Mouse (Mus musculus) kidney, embryonic 14.5 days (tissue): Measurements from ENCODE around the gene Tspoap1. TPM values are rescaled to one million over a fixed set of nuclear protein-coding genes. Genes with fewer than 3 reads are reported as not detected.

Experiments
- ATAC-seq: fragments of 200-750 bp; cut with Nextera tagmentation; 2 replicates; pipeline ENCODE4 v1.8.0; 2017; ENCODE audit warnings: moderate number of reproducible peaks, mild to moderate bottlenecking, moderate TSS enrichment, moderate library complexity; ENCODE audit not compliant: low FRiP score, low TSS enrichment
- H3K27ac ChIP-seq: fragments of 300-500 bp; sonication (generic); 2 replicates; pipeline ENCODE4 v1.5.1; 2014; ENCODE audit warnings: low read depth, mild to moderate bottlenecking, low read length, moderate library complexity, mixed read lengths
- H3K27me3 ChIP-seq: fragments of 300-500 bp; sonication (generic); 2 replicates; pipeline ENCODE4 v1.6.1; 2014; ENCODE audit warnings: mild to moderate bottlenecking, low read length; ENCODE audit not compliant: control insufficient read depth, insufficient read depth
- H3K36me3 ChIP-seq: fragments of 300-500 bp; sonication (generic); 2 replicates; pipeline ENCODE4 v1.6.1; 2014; ENCODE audit warnings: low read length, mixed read lengths; ENCODE audit not compliant: control insufficient read depth, insufficient read depth
- H3K4me1 ChIP-seq: fragments of 300-500 bp; sonication (generic); 2 replicates; pipeline ENCODE4 v1.6.1; 2014; ENCODE audit warnings: low read length, mixed read lengths; ENCODE audit not compliant: control insufficient read depth, insufficient read depth
- H3K4me2 ChIP-seq: fragments of 300-500 bp; sonication (generic); replicated peaks from 2 replicates; pipeline ENCODE4 v1.6.1; 2014; ENCODE audit warnings: low read depth, mild to moderate bottlenecking, low read length
- H3K4me3 ChIP-seq: fragments of 300-500 bp; sonication (generic); 2 replicates; pipeline ENCODE4 v1.5.1; 2014; ENCODE audit warnings: mild to moderate bottlenecking, low read length
- H3K9ac ChIP-seq: fragments of 300-500 bp; sonication (generic); 2 replicates; pipeline ENCODE4 v1.6.1; 2014; ENCODE audit warnings: low read depth, mild to moderate bottlenecking, low read length, moderate library complexity
- H3K9me3 ChIP-seq: fragments of 300-500 bp; sonication (generic); 2 replicates; pipeline ENCODE4 v1.6.1; 2016; ENCODE audit warnings: low read length; ENCODE audit not compliant: control insufficient read depth
- WGBS: fragments of 180-500 bp; shearing (Covaris S2); extraction: QIAGEN DNeasy Blood & Tissue Kit; methylation state at CpG from one replicate; pipeline ENCODE4 v1.1.7; 2014; 5-methylcytosine and 5-hydroxymethylcytosine counted together
- polyA plus RNA-seq: library from polyadenylated mRNA; unstranded; fragments of >200 nt; fragmentation: Nextera tagmentation; extraction: Ambion mirVana; gene quantifications from 2 replicates; pipeline ENCODE4 v1.2.1, GENCODE M21; 2014

The Tspoap1 gene
- polyA plus RNA-seq, 1 experiment from 2014 or later: 4.2 TPM

GRCm38 (mm10) chr11:87736647-87737134 lies 23.6 kb upstream of the Tspoap1 start:
- Histone ChIP-seq H3K36me3 (peaks cover 21% of the 10 kb centered on the region), H3K27me3 (0 out of 2 replicates have a peak, but pooled peaks cover 3% of the 10 kb centered on the region), H3K4me2 (peak overlapping the region; percentile 86), H3K9ac (peak overlapping the region; percentile 84), H3K9me3 (no peaks in the 10 kb centered on the region), H3K27ac (peak overlapping the region; percentile 81; the same call in 1 of the 2 replicates), H3K4me3 (peak overlapping the region; percentile 92), H3K4me1 (peaks cover 10% of the 10 kb centered on the region; the same call in 1 of the 2 replicates)
- peak; percentile 78 for ATAC-seq
- WGBS: 1% methylated on average over 31 of the region's 31 CpGs

GRCm38 (mm10) chr11:87737175-87737740 lies 23.1 kb upstream of the Tspoap1 start, which contains the start of gene Supt4a:
TSS of gene Supt4a (plus strand) at chr11:87737552.
- Histone ChIP-seq H3K4me2 (peak within 1 kb of the TSS; percentile 86), H3K4me1 (peaks cover 10% of the 10 kb centered on the region; the same call in 1 of the 2 replicates), H3K27me3 (0 out of 2 replicates have a peak, but pooled peaks cover 3% of the 10 kb centered on the region), H3K4me3 (peak within 1 kb of the TSS; percentile 92), H3K9ac (peak within 1 kb of the TSS; percentile 84), H3K9me3 (no peaks in the 10 kb centered on the region), H3K27ac (peak within 1 kb of the TSS; percentile 81; the same call in 1 of the 2 replicates), H3K36me3 (peaks cover 21% of the 10 kb centered on the region)
- ATAC-seq: peak; percentile 92
- 3% methylated on average over 57 of the region's 57 CpGs for WGBS

GRCm38 (mm10) chr11:87743691-87744090 lies 16.6 kb upstream of the Tspoap1 start:
- Histone ChIP-seq H3K4me2 (no peak overlapping the region), H3K36me3 (peaks cover 49% of the 10 kb centered on the region), H3K4me3 (no peak overlapping the region), H3K9me3 (no peaks in the 10 kb centered on the region), H3K4me1 (0 out of 2 replicates have a peak, but pooled peaks cover 3% of the 10 kb centered on the region), H3K9ac (no peak overlapping the region), H3K27me3 (no peaks in the 10 kb centered on the region), H3K27ac (no peak overlapping the region)
- no peak for ATAC-seq
- 94% methylated on average over 3 of the region's 3 CpGs for WGBS

GRCm38 (mm10) chr11:87744964-87745363 lies 15.4 kb upstream of the Tspoap1 start:
- H3K36me3 ChIP-seq: peaks cover 42% of the 10 kb centered on the region
- H3K27ac ChIP-seq: no peak overlapping the region
- H3K9ac ChIP-seq: no peak overlapping the region
- H3K4me2 ChIP-seq: no peak overlapping the region
- no peak for ATAC-seq
- H3K27me3 ChIP-seq: no peaks in the 10 kb centered on the region
- H3K4me1 ChIP-seq: peaks cover 14% of the 10 kb centered on the region; the same call in 1 of the 2 replicates
- no peaks in the 10 kb centered on the region for H3K9me3 ChIP-seq
- no peak overlapping the region for H3K4me3 ChIP-seq
- WGBS: 87% methylated on average over 4 of the region's 4 CpGs

GRCm38 (mm10) chr11:87745632-87746555 lies 14.4 kb upstream of the Tspoap1 start:
- no peak overlapping the region for H3K4me2 ChIP-seq
- H3K27ac ChIP-seq: no peak overlapping the region
- H3K36me3 ChIP-seq: peaks cover 33% of the 10 kb centered on the region
- no peak overlapping the region for H3K9ac ChIP-seq
- ATAC-seq: no peak
- WGBS: 82% methylated on average over 9 of the region's 9 CpGs
- H3K4me3 ChIP-seq: no peak overlapping the region
- no peaks in the 10 kb centered on the region for H3K9me3 ChIP-seq
- H3K4me1 ChIP-seq: peaks cover 14% of the 10 kb centered on the region; the same call in 1 of the 2 replicates
- H3K27me3 ChIP-seq: no peaks in the 10 kb centered on the region

GRCm38 (mm10) chr11:87747312-87747711 lies 13.0 kb upstream of the Tspoap1 start:
- Histone ChIP-seq H3K9me3 (no peaks in the 10 kb centered on the region), H3K4me3 (no peak overlapping the region), H3K27me3 (no peaks in the 10 kb centered on the region), H3K9ac (no peak overlapping the region), H3K4me2 (no peak overlapping the region), H3K4me1 (peaks cover 14% of the 10 kb centered on the region; the same call in 1 of the 2 replicates), H3K36me3 (peaks cover 28% of the 10 kb centered on the region), H3K27ac (no peak overlapping the region)
- 91% methylated on average over 5 of the region's 5 CpGs for WGBS
- ATAC-seq: no peak

GRCm38 (mm10) chr11:87747716-87748115 lies 12.6 kb upstream of the Tspoap1 start:
- Histone ChIP-seq H3K4me3 (no peak overlapping the region), H3K36me3 (peaks cover 25% of the 10 kb centered on the region), H3K9me3 (no peaks in the 10 kb centered on the region), H3K4me1 (peaks cover 14% of the 10 kb centered on the region; the same call in 1 of the 2 replicates), H3K27me3 (no peaks in the 10 kb centered on the region), H3K4me2 (no peak overlapping the region), H3K27ac (no peak overlapping the region), H3K9ac (no peak overlapping the region)
- no peak for ATAC-seq
- 93% methylated on average over 7 of the region's 7 CpGs for whole genome bisulfite sequencing

GRCm38 (mm10) chr11:87748132-87749119 lies 11.9 kb upstream of the Tspoap1 start:
- Histone ChIP-seq H3K9ac (peak overlapping the region; percentile 7; the same call in 1 of the 2 replicates), H3K4me2 (peak overlapping the region; percentile 25; the same call in 1 of the 2 replicates), H3K27ac (peak overlapping the region; percentile 65), H3K9me3 (no peaks in the 10 kb centered on the region), H3K4me1 (peaks cover 14% of the 10 kb centered on the region; the same call in 1 of the 2 replicates), H3K36me3 (peaks cover 20% of the 10 kb centered on the region), H3K27me3 (no peaks in the 10 kb centered on the region), H3K4me3 (no peak overlapping the region; the same call in 1 of the 2 replicates)
- 27% methylated on average over 19 of the region's 19 CpGs for WGBS
- peak; percentile 40; the same call in 1 of the 2 replicates for ATAC-seq
